Mouse (Mus musculus) megakaryocyte, embryonic 14.5 days (primary cell): Measurements from ENCODE around the gene Pnpla6. TPM values are rescaled to one million over a fixed set of nuclear protein-coding genes. Genes with fewer than 3 reads are reported as not detected.
"Not testable (repeated sequence)": the region's sequence is repeated elsewhere in the genome, so short reads cannot be mapped to it uniquely, and the experiment has no call there.

Experiments used
- H3K27me3 ChIP-seq: replicated peaks from 2 replicates; pipeline ENCODE3; 2012; ENCODE audit warnings: inconsistent platforms
- H3K36me3 ChIP-seq: replicated peaks from 2 replicates; pipeline ENCODE3; 2012; ENCODE audit warnings: low read length, inconsistent platforms, mixed read lengths
- H3K4me1 ChIP-seq: 2 replicates; pipeline ENCODE4 v1.6.1; 2012; ENCODE audit warnings: inconsistent platforms
- H3K4me3 ChIP-seq: replicated peaks from 2 replicates; pipeline ENCODE3; 2012; ENCODE audit warnings: moderate library complexity, mild to moderate bottlenecking, inconsistent platforms
- H3K9me3 ChIP-seq: 2 replicates; pipeline ENCODE4 v1.6.1; 2012; ENCODE audit warnings: inconsistent platforms
- FLI1 ChIP-seq: IDR thresholded peaks from 2 replicates; pipeline ENCODE4 v1.6.1; 2012; ENCODE audit warnings: low read length, inconsistent platforms, mixed read lengths
- GATA1 ChIP-seq: IDR thresholded peaks from 3 replicates; pipeline ENCODE4 v1.6.1; 2012; ENCODE audit warnings: mixed read lengths, low read length, inconsistent platforms, borderline replicate concordance
- polyA plus RNA-seq: library from polyadenylated mRNA; stranded (reverse); fragments of >175 nt; gene quantifications from 2 replicates; pipeline ENCODE4 v1.2.3, GENCODE M21; 2012; ENCODE audit warnings: low replicate concordance; ENCODE audit not compliant: insufficient read depth

The Pnpla6 gene
- polyA plus RNA-seq, 1 experiment = 13.8 TPM

GRCm38 (mm10) chr8:3569784-3570183, 54.6 kb downstream of the Pnpla6 start:
- Histone ChIP-seq H3K4me3 (no peak overlapping the region), H3K9me3 (peaks cover 8% of the 10 kb centered on the region), H3K36me3 (no peaks in the 10 kb centered on the region), H3K27me3 (peaks cover 14% of the 10 kb centered on the region), H3K4me1 (peaks cover 11% of the 10 kb centered on the region)
- TF ChIP-seq FLI1 (no peak), GATA1 (no peak)

- no peak for TF ChIP-seq GATA1
- no peak for TF ChIP-seq FLI1
- peaks cover 16% of the 10 kb centered on the region for H3K27me3 ChIP-seq
- peaks cover 6% of the 10 kb centered on the region for H3K4me1 ChIP-seq
- no peaks in the 10 kb centered on the region for H3K36me3 ChIP-seq
- H3K4me3 ChIP-seq = no peak overlapping the region
- H3K9me3 ChIP-seq = peaks cover 8% of the 10 kb centered on the region
Observed at GRCm38 (mm10) chr8:3574546-3574945, 59.4 kb downstream of the Pnpla6 start.

- Histone ChIP-seq H3K9me3 (peaks cover 2% of the 10 kb centered on the region), H3K27me3 (peaks cover 27% of the 10 kb centered on the region), H3K4me1 (no peaks in the 10 kb centered on the region), H3K36me3 (no peaks in the 10 kb centered on the region), H3K4me3 (no peak overlapping the region)
- TF ChIP-seq GATA1 (no peak), FLI1 (no peak)
Observed at GRCm38 (mm10) chr8:3576211-3576960, 61.2 kb downstream of the Pnpla6 start.

GRCm38 (mm10) chr8:3579390-3580364, 64.5 kb downstream of the Pnpla6 start:
- Histone ChIP-seq H3K9me3 (no peaks in the 10 kb centered on the region), H3K4me1 (no peaks in the 10 kb centered on the region), H3K4me3 (no peak overlapping the region), H3K27me3 (peaks cover 16% of the 10 kb centered on the region), H3K36me3 (no peaks in the 10 kb centered on the region)
- TF ChIP-seq GATA1 (no peak), FLI1 (no peak)

GRCm38 (mm10) chr8:3581961-3582360, 66.8 kb downstream of the Pnpla6 start:
- H3K27me3 ChIP-seq = peaks cover 27% of the 10 kb centered on the region
- H3K4me3 ChIP-seq, H3K9me3 ChIP-seq, H3K4me1 ChIP-seq, H3K36me3 ChIP-seq: not testable (repeated sequence)

- no peaks in the 10 kb centered on the region for H3K36me3 ChIP-seq
- H3K27me3 ChIP-seq = peaks cover 31% of the 10 kb centered on the region
- H3K4me1 ChIP-seq = peaks cover 13% of the 10 kb centered on the region
- no peak for TF ChIP-seq FLI1
- no peak for TF ChIP-seq GATA1
- H3K4me3 ChIP-seq = no peak overlapping the region
- H3K9me3 ChIP-seq = no peaks in the 10 kb centered on the region
Observed at GRCm38 (mm10) chr8:3586452-3586851, 71.3 kb downstream of the Pnpla6 start.

GRCm38 (mm10) chr8:3586993-3587390, 71.8 kb downstream of the Pnpla6 start, which contains the start of gene Camsap3:
TSS of gene Camsap3 (plus strand) at chr8:3587293.
- H3K9me3 ChIP-seq = no peaks in the 10 kb centered on the region
- H3K4me3 ChIP-seq = peak within 1 kb of the TSS; percentile 90

GRCm38 (mm10) chr8:3587391-3588257, 72.4 kb downstream of the Pnpla6 start:
- H3K36me3 ChIP-seq = no peaks in the 10 kb centered on the region
- H3K4me1 ChIP-seq = peaks cover 13% of the 10 kb centered on the region
- H3K4me3 ChIP-seq = peak overlapping the region; percentile 90
- H3K27me3 ChIP-seq = peaks cover 31% of the 10 kb centered on the region
- no peaks in the 10 kb centered on the region for H3K9me3 ChIP-seq
- no peak for TF ChIP-seq FLI1
- TF ChIP-seq GATA1 = no peak

More at GRCm38 (mm10) chr8:3586993-3587390, 71.8 kb downstream of the Pnpla6 start, which contains the start of gene Camsap3:
- TF ChIP-seq FLI1 (no peak), GATA1 (no peak)
- Histone ChIP-seq H3K27me3 (peaks cover 31% of the 10 kb centered on the region), H3K4me1 (peaks cover 13% of the 10 kb centered on the region), H3K36me3 (no peaks in the 10 kb centered on the region)

- Histone ChIP-seq H3K4me1 (peaks cover 18% of the 10 kb centered on the region), H3K9me3 (no peaks in the 10 kb centered on the region), H3K36me3 (no peaks in the 10 kb centered on the region), H3K4me3 (peak overlapping the region; percentile 90), H3K27me3 (peaks cover 36% of the 10 kb centered on the region)
- TF ChIP-seq GATA1 (no peak), FLI1 (no peak)
Observed at GRCm38 (mm10) chr8:3588258-3588633, 73.1 kb downstream of the Pnpla6 start.
